Mouse (Mus musculus) large intestine, adult 2 months (tissue): ENCODE measurements at regions not wholly inside any gene's neighbourhood (a gene's known extent, or its start where the extent isn't known, plus 50 kb on each side); places are given as distances from the start of the nearest gene placed in this dataset.

Source experiments
- DNase-seq: peaks from one replicate; pipeline ENCODE4 v3.0.0-alpha.2; 2012; ENCODE audit warnings: low read depth, low spot score
- WGBS: fragments of 180-500 bp; shearing (Covaris S2); methylation state at CpG from one replicate; pipeline ENCODE4 v1.1.7; 2018; 5-methylcytosine and 5-hydroxymethylcytosine counted together

DNA sequence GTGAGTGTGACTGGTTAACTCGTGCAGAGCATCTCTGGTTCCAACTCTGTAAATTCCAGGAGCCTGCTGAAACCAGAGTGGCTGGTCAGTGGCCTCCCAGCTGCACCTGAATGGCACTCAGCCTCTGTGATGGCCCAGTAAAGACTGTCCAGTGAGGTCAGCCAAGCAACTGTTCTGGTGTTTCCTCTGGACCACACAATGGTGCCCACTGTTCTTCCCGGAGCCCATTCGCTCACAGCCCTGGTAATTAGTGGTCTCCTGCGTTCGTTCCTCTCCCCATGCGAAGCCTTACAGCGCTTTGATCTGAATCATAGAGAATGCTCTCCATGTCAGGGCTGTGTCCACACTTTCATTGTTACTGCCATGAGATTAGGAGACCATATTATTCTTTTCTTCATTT, 75.5 kb downstream of the Enkur start:
- 85% methylated on average over 7 of the region's 7 CpGs for WGBS
- DNase-seq = no peak

DNA sequence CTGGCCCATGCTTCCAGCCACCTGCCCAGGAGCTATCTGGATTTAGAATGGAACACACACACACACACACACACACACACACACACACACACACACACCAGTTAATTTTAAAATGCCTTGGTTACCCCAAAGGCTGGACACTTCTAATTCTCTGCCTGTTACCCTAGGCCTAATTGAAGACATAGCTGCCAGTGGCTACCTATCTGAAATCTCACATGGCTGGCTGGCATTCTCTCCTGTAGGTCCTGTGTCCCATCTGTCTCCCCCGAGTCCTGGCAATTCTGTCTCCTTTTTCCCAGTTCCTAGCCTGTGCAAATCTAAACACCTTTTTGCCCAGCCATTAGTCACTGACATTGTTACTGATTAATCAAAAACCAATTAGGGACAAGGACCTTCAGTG, 78.6 kb downstream of the Enkur start:
- 88% methylated on average over 1 of the region's 1 CpGs for WGBS
- no peak for DNase-seq

DNA sequence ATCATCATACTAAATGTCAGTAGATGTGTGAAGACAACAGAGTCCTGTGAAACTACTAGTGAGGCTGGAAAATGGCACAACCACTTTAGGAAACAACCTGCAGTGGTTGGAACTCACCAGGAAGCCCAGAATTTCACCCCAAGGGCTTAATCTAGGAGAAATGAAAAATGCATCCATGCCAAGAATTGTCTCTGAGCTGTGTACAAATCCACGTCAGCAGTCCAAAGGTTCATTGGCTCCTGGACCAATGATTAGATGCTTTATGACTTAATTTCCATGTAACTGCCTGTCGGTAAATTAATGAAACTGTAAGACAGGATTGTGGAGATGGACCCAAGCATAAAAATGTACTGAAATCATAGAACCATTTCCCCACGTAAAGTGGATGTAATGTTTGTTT, 82.7 kb downstream of the Enkur start:
- DNase-seq = peak; percentile 28
- 22% methylated on average over 3 of the region's 3 CpGs for WGBS

DNA sequence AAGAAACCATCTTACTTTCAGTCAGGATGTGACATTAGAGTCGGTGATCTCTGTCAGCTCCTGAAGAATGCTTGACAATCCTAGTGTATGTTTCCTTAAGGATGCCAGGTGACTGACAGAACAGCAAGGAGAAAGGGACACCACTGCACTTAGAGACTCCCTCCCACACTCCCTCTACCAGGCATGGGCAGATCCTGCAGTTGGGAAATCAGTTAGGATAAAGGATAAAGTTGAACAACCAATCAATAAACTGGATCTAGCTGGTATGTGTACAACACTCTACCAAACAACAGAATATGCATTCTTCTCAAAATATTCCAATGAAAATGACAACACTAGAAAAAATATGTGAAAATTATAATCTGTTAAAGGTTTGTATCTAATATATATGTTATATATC, 83.5 kb downstream of the Enkur start:
- WGBS = 89% methylated on average over 1 of the region's 1 CpGs
- DNase-seq = no peak

DNA sequence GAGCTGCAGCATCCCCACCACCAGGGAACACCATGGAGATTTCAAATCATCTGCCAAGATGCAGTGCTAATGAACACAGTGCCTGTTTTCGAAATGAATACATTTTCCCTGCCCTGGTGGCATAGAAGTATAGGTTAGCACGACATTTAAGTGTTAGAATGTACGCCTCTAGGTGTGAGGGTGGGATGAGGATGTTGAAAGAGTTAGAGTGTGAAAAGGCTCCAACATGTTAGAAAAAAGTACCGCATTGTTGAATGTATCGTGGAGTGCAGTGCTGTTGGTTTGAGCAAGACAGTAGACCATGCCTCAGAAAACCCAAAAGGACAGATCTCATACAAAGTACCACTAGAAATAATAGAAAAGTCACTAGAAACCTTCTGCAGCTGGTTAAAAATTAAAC, 88.3 kb downstream of the Enkur start:
- no peak for DNase-seq

DNA sequence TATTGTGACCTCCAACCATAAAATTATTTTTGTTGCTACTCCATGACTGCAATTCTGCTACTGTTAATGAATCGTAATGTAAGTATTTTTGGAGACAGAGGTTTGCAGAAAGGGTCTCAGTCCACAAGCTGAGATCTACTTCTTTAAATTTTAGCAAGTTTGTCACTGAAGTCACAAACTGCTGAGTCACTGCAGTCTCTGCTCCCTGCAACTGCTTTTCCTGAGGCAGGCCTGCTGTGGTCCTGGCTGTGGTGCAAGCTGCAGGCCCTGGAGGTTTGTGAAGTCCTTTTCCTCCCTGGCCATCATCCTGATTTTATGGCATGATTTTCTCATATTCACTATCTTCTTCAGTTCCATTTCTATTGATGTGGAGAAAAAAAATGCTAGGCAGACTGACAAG, 93.6 kb downstream of the Enkur start:
- 80% methylated on average over 1 of the region's 1 CpGs for WGBS
- DNase-seq = no peak

More for the DNA sequence above, 88.3 kb downstream of the Enkur start:
- WGBS = 85% methylated on average over 5 of the region's 5 CpGs

DNA sequence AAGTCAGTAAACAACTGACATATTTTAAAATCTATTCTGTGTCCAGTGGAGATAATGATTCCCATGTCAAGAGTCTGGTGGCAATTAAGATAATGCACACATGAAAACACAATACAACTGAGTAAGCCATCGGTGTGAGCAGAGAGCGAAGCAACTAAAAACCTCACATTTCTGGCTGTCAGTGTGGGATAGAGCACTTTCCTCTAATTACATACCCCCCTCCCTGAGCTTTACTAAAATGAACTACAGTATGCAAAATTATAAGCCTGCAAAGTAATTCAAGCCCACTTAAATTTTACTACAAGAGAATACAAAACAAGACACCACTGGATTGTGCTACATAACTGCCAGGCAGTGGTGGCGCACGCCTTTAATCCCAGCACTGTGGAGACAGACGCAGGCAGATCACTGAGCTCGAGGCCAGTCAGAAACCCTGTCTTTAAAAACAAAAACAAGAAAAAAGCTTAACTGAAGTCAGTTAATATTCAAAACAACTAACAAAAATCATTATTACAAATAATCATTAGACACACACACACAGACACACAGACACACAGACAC, 104.8 kb downstream of the Enkur start:
- WGBS = 87% methylated on average over 6 of the region's 6 CpGs
- no peak for DNase-seq

DNA sequence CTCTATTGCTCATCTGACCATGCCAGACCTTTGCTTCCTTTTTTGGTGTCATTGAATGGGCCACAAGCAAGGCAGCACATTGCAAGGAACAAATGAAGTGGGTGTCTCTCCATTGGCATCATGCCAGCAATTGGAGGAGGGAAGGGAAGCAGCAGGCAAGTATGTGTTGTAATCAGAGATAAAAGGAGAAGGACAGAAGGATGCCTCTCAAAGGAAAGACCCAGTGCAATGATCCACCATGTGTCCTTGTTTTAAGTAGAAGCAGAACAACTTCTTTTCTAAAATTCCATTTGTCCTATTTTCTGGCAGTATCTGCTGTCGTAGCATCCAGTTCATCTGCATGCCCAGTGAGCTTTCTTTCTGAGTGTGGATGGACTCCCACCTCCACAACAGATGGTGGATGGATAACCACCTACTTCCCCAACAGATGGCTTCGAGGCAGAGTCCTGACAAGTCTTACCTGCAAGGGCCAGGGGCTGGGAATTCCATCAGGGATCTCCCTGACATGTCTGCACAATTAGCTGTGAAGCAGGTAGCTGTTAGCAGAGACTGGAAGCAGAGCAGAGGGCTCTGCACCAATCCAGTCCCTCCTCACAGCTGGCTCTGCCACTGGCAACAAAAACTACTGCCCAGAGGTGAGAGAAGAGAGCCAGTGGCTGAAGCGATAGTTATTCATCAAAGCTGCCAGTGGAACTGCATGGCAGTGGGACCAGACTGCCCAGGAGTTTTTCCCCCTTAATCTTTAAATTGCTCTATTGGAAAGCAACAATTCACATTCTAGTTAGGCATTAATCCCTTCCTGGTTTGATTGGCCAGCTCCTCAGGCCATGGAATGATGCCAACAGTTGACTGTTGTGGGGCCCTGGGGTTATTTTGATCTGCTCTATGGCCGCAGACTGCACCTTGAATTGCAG, 113.8 kb downstream of the Enkur start:
- peak; percentile 31 for DNase-seq
- WGBS = 30% methylated on average over 4 of the region's 4 CpGs

DNA sequence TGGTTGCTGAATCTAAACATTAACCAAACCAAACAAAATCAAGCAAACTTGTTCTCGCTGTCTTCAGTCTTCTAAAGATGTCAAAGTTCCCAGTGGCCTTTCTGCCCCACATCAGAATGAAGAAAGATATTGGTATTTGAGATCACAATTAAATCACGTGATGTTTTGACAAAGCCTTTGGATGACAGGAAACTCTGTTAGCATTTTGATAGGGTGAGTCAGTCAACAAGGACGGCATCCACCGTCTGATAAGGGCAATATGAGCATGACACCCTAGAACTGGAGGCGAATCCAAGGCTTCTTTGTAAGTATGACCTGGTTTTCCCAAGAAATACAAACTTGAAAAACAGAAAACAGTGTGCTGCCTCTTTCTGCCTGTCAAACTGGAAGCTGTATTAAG, 116.8 kb upstream of the Arhgap21 start:
- 35% methylated on average over 5 of the region's 5 CpGs for WGBS
- DNase-seq = no peak

DNA sequence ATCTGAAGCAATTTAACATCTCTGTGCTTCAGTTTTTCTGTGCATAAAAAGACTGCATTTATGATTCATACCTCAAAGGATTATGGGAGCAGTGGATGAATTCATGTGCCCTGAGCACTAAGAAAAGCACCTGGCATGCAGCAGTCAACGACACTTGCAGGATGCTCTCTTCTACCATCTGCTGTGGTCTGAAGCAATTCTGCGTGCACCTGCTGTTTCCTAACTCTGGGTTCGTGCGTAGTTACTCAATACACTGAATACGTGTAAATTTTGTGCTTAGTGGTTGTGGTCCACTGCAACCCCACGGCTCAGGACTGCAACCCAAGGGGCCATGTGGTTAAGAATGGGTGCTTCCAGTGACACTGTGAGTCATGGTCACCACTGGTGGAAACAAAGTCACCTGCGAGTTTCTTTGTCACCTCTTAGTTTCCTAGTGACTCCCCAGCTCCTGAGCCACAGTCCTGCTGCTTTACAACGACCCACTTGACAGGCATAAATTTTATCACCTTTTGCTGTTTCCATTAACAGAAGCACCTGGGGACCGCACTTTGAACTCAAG, 98.7 kb upstream of the Arhgap21 start:
- no peak for DNase-seq

DNA sequence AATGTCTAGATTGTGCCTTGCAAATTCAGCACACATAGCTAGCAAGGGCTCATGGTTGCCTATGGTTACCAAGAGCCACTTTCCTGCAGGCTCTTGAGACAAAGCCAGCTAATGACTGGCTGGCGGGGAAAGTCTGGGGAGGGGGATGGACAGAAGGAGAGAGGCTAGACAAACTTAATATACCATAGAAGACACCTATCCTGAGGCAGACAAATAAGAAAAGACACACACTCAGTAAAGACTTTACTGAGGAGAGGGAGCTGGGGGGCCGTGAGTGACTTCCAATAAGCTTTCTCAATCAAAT, 91.6 kb upstream of the Arhgap21 start:
- 92% methylated on average over 2 of the region's 2 CpGs for whole genome bisulfite sequencing
- DNase-seq = no peak

More for the DNA sequence above, 98.7 kb upstream of the Arhgap21 start:
- WGBS = 70% methylated on average over 9 of the region's 9 CpGs

DNA sequence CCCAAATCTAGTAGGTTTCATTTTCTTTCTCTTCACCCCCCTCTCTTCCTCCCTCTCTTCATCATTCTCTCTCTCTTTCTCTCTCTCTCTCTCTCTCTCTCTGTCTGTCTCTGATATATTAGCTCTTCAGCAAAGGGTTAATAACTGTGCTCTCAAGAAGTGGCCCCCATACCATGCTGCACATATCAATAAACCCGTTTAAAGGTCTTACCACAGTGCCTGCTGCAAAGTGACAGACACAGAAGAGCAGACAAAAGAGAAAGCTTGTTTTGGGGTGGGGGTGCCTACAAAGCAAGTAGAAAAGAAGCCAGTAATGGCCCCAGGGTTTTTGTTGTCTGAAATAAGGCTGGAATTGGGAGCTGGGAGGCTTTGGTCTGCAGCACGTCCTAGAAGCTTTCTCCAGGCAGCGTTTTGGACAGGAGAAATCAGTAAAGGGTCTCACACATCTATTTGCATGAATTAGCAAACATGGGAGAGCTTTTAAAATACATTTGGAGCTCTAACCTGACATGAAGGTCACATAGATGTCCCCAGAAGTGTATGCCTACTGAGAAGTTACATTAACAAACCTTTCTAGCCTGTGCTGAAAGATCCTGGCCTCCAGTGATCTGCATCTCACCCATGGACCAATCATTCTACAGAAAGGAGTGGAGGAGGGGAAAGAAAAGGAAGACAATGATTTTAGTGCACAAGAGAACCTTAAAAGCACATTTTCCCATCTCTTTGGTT, 91.1 kb upstream of the Arhgap21 start:
- DNase-seq = no peak
- WGBS = 49% methylated on average over 3 of the region's 3 CpGs

DNA sequence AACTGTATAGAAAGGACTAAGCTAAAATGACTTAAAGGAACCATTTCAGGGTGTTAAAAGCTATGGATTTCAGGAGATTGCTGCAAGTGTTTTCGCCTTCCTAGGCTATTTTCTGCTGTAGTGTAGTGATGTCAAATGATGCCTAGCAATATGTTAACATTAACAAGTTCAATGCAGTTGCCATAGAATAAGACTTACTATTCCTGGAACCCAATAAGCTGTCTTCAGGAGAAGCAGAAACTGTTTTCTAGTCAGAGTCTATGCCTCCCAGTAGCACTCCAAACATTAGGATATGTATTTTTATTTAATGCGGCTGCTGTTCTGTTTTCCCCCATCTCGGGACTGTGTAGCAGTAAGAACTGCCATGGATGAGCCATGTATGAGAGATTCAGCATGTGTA, 90.3 kb upstream of the Arhgap21 start:
- 94% methylated on average over 3 of the region's 3 CpGs for WGBS
- DNase-seq = no peak

DNA sequence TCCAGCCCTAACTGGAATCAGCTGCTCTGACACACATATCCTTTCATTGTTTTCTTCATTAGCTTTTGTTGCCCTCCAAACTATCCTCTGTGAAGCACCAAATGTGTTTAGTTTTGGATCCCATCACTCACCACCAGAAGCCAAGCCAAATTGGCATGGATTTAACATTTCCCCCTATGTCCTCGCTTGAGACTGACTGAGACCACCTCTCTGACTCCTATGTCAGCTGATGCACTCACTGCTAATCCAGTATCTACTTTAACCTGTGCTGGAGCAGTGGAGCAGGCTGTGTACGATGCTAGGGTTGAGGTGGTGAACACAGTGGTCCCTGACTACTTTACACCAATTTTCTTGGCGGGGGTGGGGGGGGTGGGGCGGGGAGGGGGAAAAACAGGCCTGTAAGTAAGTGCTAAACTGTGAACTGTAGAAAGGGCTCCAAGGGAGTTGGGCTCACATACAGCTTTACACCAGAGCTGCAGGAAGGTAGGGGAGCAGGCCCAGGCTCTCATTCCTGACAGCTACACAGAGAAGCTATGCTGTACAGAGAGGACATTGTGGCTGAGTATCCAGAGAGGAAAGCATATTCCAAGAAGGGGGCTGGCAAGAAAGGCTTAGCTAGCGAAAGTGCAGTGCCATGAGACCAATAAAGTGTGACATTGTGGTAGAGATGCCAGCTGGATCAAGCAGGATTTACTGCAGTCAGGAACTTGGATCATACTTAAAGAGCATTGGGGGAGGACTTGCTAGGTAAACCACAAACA, 87.9 kb upstream of the Arhgap21 start:
- WGBS = 76% methylated on average over 5 of the region's 5 CpGs
- DNase-seq = no peak

DNA sequence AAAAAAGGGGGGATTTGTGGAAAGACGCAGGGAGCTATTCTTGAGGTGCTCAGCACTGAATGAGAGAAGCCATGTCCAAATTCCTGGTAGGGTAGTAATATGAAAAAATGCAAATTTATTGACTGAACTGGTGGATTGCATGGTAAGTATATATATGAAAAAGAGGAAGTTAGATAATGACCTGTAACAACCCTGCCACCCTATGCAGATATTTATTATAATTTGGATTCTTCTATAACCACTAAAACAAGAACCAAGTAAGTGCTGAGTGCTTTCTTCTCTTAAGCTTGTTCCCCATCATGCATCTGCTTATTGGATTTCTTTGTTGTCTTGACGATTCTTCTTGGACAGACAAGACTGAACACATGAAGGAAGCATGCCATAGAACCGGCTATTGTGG, 86.7 kb upstream of the Arhgap21 start:
- no peak for DNase-seq
- 96% methylated on average over 3 of the region's 3 CpGs for WGBS

DNA sequence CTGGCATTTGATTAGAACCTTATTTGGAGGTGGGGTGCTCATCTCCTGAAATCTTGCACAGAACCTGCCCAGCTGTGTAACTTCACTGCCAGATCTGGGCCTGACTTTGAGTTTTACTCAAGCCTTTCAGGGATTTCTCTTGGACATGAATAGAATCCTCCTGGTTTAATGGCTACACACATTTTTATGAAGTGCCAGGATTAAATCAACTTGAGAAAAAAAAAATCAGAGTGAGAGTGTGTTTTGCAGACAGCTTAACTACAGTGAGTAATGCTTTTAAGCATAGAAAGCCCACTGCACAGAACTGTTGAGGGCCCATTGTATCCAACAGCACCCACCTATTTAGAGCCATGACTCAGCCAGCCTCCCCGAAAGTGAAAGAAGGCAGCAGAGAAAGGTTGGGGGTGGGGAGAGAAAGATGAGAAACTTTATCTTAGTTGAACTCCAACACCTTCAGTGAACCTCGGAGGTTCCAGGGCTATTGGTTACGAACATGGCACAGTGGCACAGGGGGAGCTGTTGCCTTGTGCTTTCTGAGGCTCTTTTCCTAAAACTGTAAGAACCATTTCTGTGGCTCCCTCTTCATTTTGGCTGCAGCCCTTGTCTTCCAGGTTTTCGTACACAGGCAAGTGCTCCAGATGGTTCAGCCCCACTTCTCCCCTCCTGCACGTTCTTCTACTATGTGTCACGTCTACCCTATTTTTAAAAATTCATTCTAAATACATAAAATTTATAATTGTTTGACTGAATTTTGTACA, 85.8 kb upstream of the Arhgap21 start:
- WGBS = 64% methylated on average over 6 of the region's 6 CpGs
- DNase-seq = no peak

DNA sequence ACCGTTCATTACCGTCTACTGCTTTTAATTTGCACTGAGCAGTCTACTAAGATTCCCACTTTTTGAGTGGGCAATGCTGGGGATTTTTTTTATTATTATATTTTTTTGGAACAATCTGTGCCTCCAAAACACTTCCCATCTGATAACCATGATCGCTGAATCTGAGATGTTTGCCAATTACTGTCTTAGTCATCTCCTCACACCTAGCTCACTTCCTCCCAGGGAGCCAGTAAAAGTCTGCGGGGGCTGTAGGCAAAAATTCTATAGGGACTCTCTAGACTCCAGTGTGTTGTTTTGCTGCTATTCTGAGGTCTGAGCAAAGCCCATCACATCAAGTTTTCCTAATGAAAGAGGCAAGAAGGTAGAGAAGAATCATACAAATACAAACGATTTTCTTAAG, 84.9 kb upstream of the Arhgap21 start:
- WGBS = 61% methylated on average over 5 of the region's 5 CpGs
- no peak for DNase-seq

DNA sequence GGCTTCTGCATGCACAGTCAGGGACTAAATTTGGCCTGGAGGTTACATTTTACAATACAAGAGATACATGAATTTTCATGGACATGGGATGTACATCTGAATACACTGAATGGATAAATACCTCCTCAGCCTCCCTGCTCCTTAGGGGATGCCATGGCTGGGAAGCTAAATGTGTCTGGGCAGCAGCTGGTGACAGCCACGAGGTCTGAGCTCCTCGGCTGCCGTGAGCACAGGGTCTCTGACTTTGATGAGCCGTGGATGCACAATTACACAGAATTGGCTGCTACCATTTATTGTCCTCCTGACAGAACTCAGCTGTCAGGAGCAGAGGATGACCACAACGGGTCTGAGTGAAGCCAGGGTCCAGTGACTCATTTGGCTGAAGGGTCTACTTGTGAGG, 80.3 kb upstream of the Arhgap21 start:
- no peak for DNase-seq
- WGBS = 77% methylated on average over 5 of the region's 5 CpGs

DNA sequence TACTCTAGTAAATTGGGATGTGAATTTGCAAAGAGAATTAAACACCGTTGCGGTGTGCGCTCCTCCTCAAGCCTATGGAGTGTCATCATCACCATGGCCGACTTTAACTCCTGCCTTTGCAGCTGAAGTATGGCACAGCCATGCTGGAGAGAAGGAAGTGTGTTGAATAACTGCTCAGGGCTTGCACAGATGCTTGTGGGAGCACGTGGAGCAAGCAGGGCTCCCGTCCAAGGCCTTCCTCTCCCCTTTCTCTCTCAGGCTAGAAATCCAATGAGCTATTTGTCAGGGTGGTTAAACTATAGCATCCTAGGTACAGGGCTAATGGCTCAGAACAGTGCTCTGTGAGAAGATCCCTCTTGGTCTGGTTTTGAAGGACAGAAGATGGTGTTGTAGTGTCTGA, 79.5 kb upstream of the Arhgap21 start:
- WGBS = 86% methylated on average over 6 of the region's 6 CpGs
- DNase-seq = no peak
